In genomic region chr17:45655820-45656219, GRCm38 (mm10) we compare ENCODE assay signal across 9 mouse cellular contexts. TPM values are rescaled to one million over a fixed set of nuclear protein-coding genes. Genes with fewer than 3 reads are reported as not detected.
DNase-seq lines count a peak whose midpoint lies in the region; ATAC-seq and TF ChIP-seq lines count a peak whose summit lies in the region.
"Had no signal": no experiment of that assay in that cellular context is flagged by ENCODE, and none has a peak within 500 bp of the region (broad histone marks: within the 10 kb centered on the region; RNA-seq: fewer than 3 reads in every experiment).

No protein-coding gene starts in this region.

- no peak overlapping the region for H3K4me2 ChIP-seq in heart, postnatal 0 days (ENCODE audit: low read depth, low read length)
- no peak overlapping the region for H3K4me2 ChIP-seq in embryonic facial prominence, embryonic 11.5 days (ENCODE audit: low read depth, low read length)

- TF ChIP-seq POLR2A in spleen, adult 2 months (IDR thresholded peaks at IDR 0.05; ENCODE audit: low read depth, low read length): no peak

- peak; percentile 30 for TF ChIP-seq CTCF in heart, postnatal 0 days (IDR thresholded peaks at IDR 0.05; ENCODE audit: low read depth)
- 0 out of 2 replicates have a peak, but pooled peaks have one; percentile 3 for TF ChIP-seq CTCF in spleen, adult 2 months (IDR thresholded peaks at IDR 0.05; ENCODE audit: extremely low read depth, insufficient read depth, insufficient read length, insufficient replicate concordance)

- TF ChIP-seq EP300 in heart, postnatal 0 days (IDR thresholded peaks at IDR 0.05; ENCODE audit: low read depth): no peak

- H3K4me3 ChIP-seq in heart, postnatal 0 days (ENCODE audit: low read depth, low read length): no peak overlapping the region
- no peak overlapping the region for H3K4me3 ChIP-seq in heart, embryonic 10.5 days
- no peak overlapping the region for H3K4me3 ChIP-seq in spleen, adult 2 months (ENCODE audit: extremely low read depth, insufficient read depth, insufficient read length)
- no peak overlapping the region for H3K4me3 ChIP-seq in embryonic facial prominence, embryonic 11.5 days (ENCODE audit: low read depth, low read length)

- DNase-seq in heart, postnatal 0 days (ENCODE audit: low spot score): no peak
- DNase-seq in heart, embryonic 10.5 days (ENCODE audit: low spot score): no peak
- no peak for DNase-seq in spleen, adult 2 months (ENCODE audit: low read depth in 1 of 2, low spot score in 2 of 2)
- no peak for DNase-seq in spleen, postnatal 36 days (ENCODE audit: low spot score in 2 of 2)
- peak; percentile 9 for DNase-seq in embryonic facial prominence, embryonic 11.5 days (ENCODE audit: low spot score)
- peak; percentile 42 to 52 for DNase-seq in thymus, postnatal 36 days
- DNase-seq in left cerebral cortex, postnatal 36 days (ENCODE audit: low spot score in 2 of 2): no peak
- DNase-seq in gastrocnemius, postnatal 10 days: no peak

- no peaks in the 10 kb centered on the region for H3K27me3 ChIP-seq in heart, postnatal 0 days (ENCODE audit: control insufficient read depth, insufficient read depth, low read length)
- no peaks in the 10 kb centered on the region for H3K27me3 ChIP-seq in heart, embryonic 10.5 days (ENCODE audit: insufficient read depth, poor library complexity, severe bottlenecking)
- H3K27me3 ChIP-seq in spleen, adult 2 months (ENCODE audit: control insufficient read depth, insufficient read depth, low read length): no peaks in the 10 kb centered on the region
- H3K27me3 ChIP-seq in embryonic facial prominence, embryonic 11.5 days (ENCODE audit: control insufficient read depth, insufficient read depth, low read length): no peaks in the 10 kb centered on the region

- peaks cover 2% of the 10 kb centered on the region for H3K36me3 ChIP-seq in heart, postnatal 0 days (replicated peaks; ENCODE audit: control insufficient read depth, insufficient read depth, low read length)
- peaks cover 4% of the 10 kb centered on the region; the same call in 1 of the 2 replicates for H3K36me3 ChIP-seq in heart, embryonic 10.5 days
- no peaks in the 10 kb centered on the region for H3K36me3 ChIP-seq in spleen, adult 2 months (ENCODE audit: control insufficient read depth, insufficient read depth, low read length)
- H3K36me3 ChIP-seq in embryonic facial prominence, embryonic 11.5 days (replicated peaks; ENCODE audit: control insufficient read depth, insufficient read depth, low read depth, low read length): no peaks in the 10 kb centered on the region

- H3K9ac ChIP-seq in heart, postnatal 0 days (replicated peaks; ENCODE audit: low read depth, low read length): no peak overlapping the region
- no peak overlapping the region for H3K9ac ChIP-seq in embryonic facial prominence, embryonic 11.5 days (replicated peaks; ENCODE audit: low read length)

- WGBS in heart, postnatal 0 days: 15% methylated on average over 6 of the region's 6 CpGs
- 26% methylated on average over 6 of the region's 6 CpGs for WGBS in heart, embryonic 10.5 days
- 31% methylated on average over 6 of the region's 6 CpGs for WGBS in spleen, adult 2 months
- WGBS in embryonic facial prominence, embryonic 11.5 days: 19% methylated on average over 6 of the region's 6 CpGs

- no peaks in the 10 kb centered on the region for H3K4me1 ChIP-seq in heart, postnatal 0 days (ENCODE audit: control insufficient read depth, insufficient read depth)
- H3K4me1 ChIP-seq in heart, embryonic 10.5 days: peaks cover 19% of the 10 kb centered on the region
- no peaks in the 10 kb centered on the region for H3K4me1 ChIP-seq in spleen, adult 2 months (ENCODE audit: control insufficient read depth, insufficient read depth, insufficient read length)
- H3K4me1 ChIP-seq in embryonic facial prominence, embryonic 11.5 days (ENCODE audit: control insufficient read depth, insufficient read depth, low read length): no peaks in the 10 kb centered on the region

- H3K27ac ChIP-seq in heart, postnatal 0 days (ENCODE audit: low read depth): no peak overlapping the region
- H3K27ac ChIP-seq in heart, embryonic 10.5 days: no peak overlapping the region
- no peak overlapping the region for H3K27ac ChIP-seq in spleen, adult 2 months (ENCODE audit: insufficient read depth, low read length)
- H3K27ac ChIP-seq in embryonic facial prominence, embryonic 11.5 days (replicated peaks; ENCODE audit: low read depth, low read length): no peak overlapping the region

- peak; percentile 46; the same call in 1 of the 2 replicates for ATAC-seq in heart, postnatal 0 days (ENCODE audit: insufficient read depth, low read depth)
- no peak for ATAC-seq in embryonic facial prominence, embryonic 11.5 days (replicated peaks; ENCODE audit: insufficient number of reproducible peaks, low FRiP score, low TSS enrichment, low read depth)

- no peaks in the 10 kb centered on the region for H3K9me3 ChIP-seq in heart, postnatal 0 days (replicated peaks; ENCODE audit: control insufficient read depth, low read length)
- H3K9me3 ChIP-seq in heart, embryonic 10.5 days: no peaks in the 10 kb centered on the region
- H3K9me3 ChIP-seq in embryonic facial prominence, embryonic 11.5 days (replicated peaks; ENCODE audit: control insufficient read depth, low read length): no peaks in the 10 kb centered on the region

- intact Hi-C loops in left cerebral cortex, postnatal 36 days (cut with DNase I): no loop called here

RNA-seq across cellular contexts. Expression of gene Capn11, which starts 3.3 kb away (rescaled TPM):
- 0.43 and 0.76 TPM in 2 replicates for total RNA-seq in heart, postnatal 0 days (2014; rRNA removed; ENCODE audit: low replicate concordance)
- not detected in 2 replicates for polyA plus RNA-seq in heart, postnatal 0 days (2015; fragmentation: Nextera tagmentation; extraction: Ambion mirVana)
- 0.51 and 0.95 TPM in 2 replicates for polyA plus RNA-seq in heart, embryonic 10.5 days (2016; fragmentation: Nextera tagmentation; extraction: Ambion mirVana)
- polyA plus RNA-seq in spleen, adult 2 months (2012; rRNA removed): not detected in 2 replicates
- 0.28 and 0.52 TPM in 2 replicates for polyA plus RNA-seq in embryonic facial prominence, embryonic 11.5 days (2014; fragmentation: Nextera tagmentation; extraction: Ambion mirVana)
- under 1 TPM; 0.12 to 0.66 TPM for total RNA-seq in left cerebral cortex, postnatal 36 days (2021)
- under 1 TPM in 1 of 2 experiments, not detected in 1; 0.16 TPM for total RNA-seq in gastrocnemius, postnatal 10 days (2021)

RNA-seq across cellular contexts. Expression of gene Mrpl14, which starts 30.3 kb away (rescaled TPM):
- total RNA-seq in heart, postnatal 0 days (2014; rRNA removed; ENCODE audit: low replicate concordance): 34.7 and 98.0 TPM in 2 replicates
- 152 and 162 TPM in 2 replicates for polyA plus RNA-seq in heart, postnatal 0 days (2015; fragmentation: Nextera tagmentation; extraction: Ambion mirVana)
- 148 and 163 TPM in 2 replicates for polyA plus RNA-seq in heart, embryonic 10.5 days (2016; fragmentation: Nextera tagmentation; extraction: Ambion mirVana)
- 54.1 and 81.9 TPM in 2 replicates for polyA plus RNA-seq in spleen, adult 2 months (2012; rRNA removed)
- polyA plus RNA-seq in embryonic facial prominence, embryonic 11.5 days (2014; fragmentation: Nextera tagmentation; extraction: Ambion mirVana): 127 and 141 TPM in 2 replicates
- total RNA-seq in left cerebral cortex, postnatal 36 days (2021): 10 to 100 TPM; 38.3 to 47.5 TPM
- total RNA-seq in gastrocnemius, postnatal 10 days (2021): 10 to 100 TPM; 82.3 to 83.5 TPM

RNA-seq across cellular contexts. Expression of gene Tmem63b, which starts 30.9 kb away (rescaled TPM):
- total RNA-seq in heart, postnatal 0 days (2014; rRNA removed; ENCODE audit: low replicate concordance): 79.1 and 81.5 TPM in 2 replicates
- polyA plus RNA-seq in heart, postnatal 0 days (2015; fragmentation: Nextera tagmentation; extraction: Ambion mirVana): 45.9 and 53.2 TPM in 2 replicates
- polyA plus RNA-seq in heart, embryonic 10.5 days (2016; fragmentation: Nextera tagmentation; extraction: Ambion mirVana): 42.2 and 43.5 TPM in 2 replicates
- polyA plus RNA-seq in spleen, adult 2 months (2012; rRNA removed): 27.4 and 30.3 TPM in 2 replicates
- 23.5 and 24.8 TPM in 2 replicates for polyA plus RNA-seq in embryonic facial prominence, embryonic 11.5 days (2014; fragmentation: Nextera tagmentation; extraction: Ambion mirVana)
- total RNA-seq in left cerebral cortex, postnatal 36 days (2021): 100 to 1,000 TPM; 177 to 186 TPM
- total RNA-seq in gastrocnemius, postnatal 10 days (2021): 10 to 100 TPM; 55.0 to 58.2 TPM

RNA-seq across cellular contexts. Expression of gene Mymx, which starts 53.9 kb away (rescaled TPM):
- total RNA-seq in heart, postnatal 0 days (2014; rRNA removed; ENCODE audit: low replicate concordance): not detected in 2 replicates
- not detected in 2 replicates for polyA plus RNA-seq in heart, postnatal 0 days (2015; fragmentation: Nextera tagmentation; extraction: Ambion mirVana)
- 0.31 and 0.41 TPM in 2 replicates for polyA plus RNA-seq in heart, embryonic 10.5 days (2016; fragmentation: Nextera tagmentation; extraction: Ambion mirVana)
- polyA plus RNA-seq in spleen, adult 2 months (2012; rRNA removed): not detected in 2 replicates
- polyA plus RNA-seq in embryonic facial prominence, embryonic 11.5 days (2014; fragmentation: Nextera tagmentation; extraction: Ambion mirVana): 1.6 and 5.6 TPM in 2 replicates
- not detected for total RNA-seq in left cerebral cortex, postnatal 36 days (2021)
- 10 to 100 TPM; 16.1 to 18.7 TPM for total RNA-seq in gastrocnemius, postnatal 10 days (2021)
- total RNA-seq: layer of hippocampus, postnatal 10 days had no signal

RNA-seq across cellular contexts. Expression of gene Slc29a1, which starts 56.4 kb away (rescaled TPM):
- 236 and 368 TPM in 2 replicates for total RNA-seq in heart, postnatal 0 days (2014; rRNA removed; ENCODE audit: low replicate concordance)
- 105 and 107 TPM in 2 replicates for polyA plus RNA-seq in heart, postnatal 0 days (2015; fragmentation: Nextera tagmentation; extraction: Ambion mirVana)
- 75.0 and 75.1 TPM in 2 replicates for polyA plus RNA-seq in heart, embryonic 10.5 days (2016; fragmentation: Nextera tagmentation; extraction: Ambion mirVana)
- polyA plus RNA-seq in spleen, adult 2 months (2012; rRNA removed): 108 and 122 TPM in 2 replicates
- 52.5 and 58.9 TPM in 2 replicates for polyA plus RNA-seq in embryonic facial prominence, embryonic 11.5 days (2014; fragmentation: Nextera tagmentation; extraction: Ambion mirVana)
- 10 to 100 TPM; 17.1 to 23.2 TPM for total RNA-seq in left cerebral cortex, postnatal 36 days (2021)
- 100 to 1,000 TPM in 1 of 2 experiments, 10 to 100 TPM in 1; 97.4 to 114 TPM for total RNA-seq in gastrocnemius, postnatal 10 days (2021)

Comparison
In these comparisons a context has a peak if more than half of its experiments do, and no peak if none do; other contexts are left out.
1. DNase-seq: peak in embryonic facial prominence, embryonic 11.5 days (single experiment) and thymus, postnatal 36 days (2 of 2); none in heart, postnatal 0 days (single experiment), heart, embryonic 10.5 days (single experiment), spleen, adult 2 months (0 of 2), spleen, postnatal 36 days (0 of 2), left cerebral cortex, postnatal 36 days (0 of 2) and gastrocnemius, postnatal 10 days (single experiment).